Mouse (Mus musculus): Measurements from ENCODE around the gene Ctnnb1.
"Not testable (repeated sequence)": the region's sequence is repeated elsewhere in the genome, so short reads cannot be mapped to it uniquely, and the experiment has no call there.

The Ctnnb1 gene

GRCm38 (mm10) chr9:120929081-120929480 lies at the start of gene Ctnnb1:
TSS of gene Ctnnb1 (plus strand) at chr9:120929216.
- no peak for DNase-seq

GRCm38 (mm10) chr9:120880286-120880685 lies 48.7 kb upstream of the Ctnnb1 start:
- peak; percentile 38 for DNase-seq

- no peak for DNase-seq
Measured at GRCm38 (mm10) chr9:120881121-120881520, 47.9 kb upstream of the Ctnnb1 start.

GRCm38 (mm10) chr9:120881839-120882238 lies 47.2 kb upstream of the Ctnnb1 start:
- no peak for DNase-seq

DNA sequence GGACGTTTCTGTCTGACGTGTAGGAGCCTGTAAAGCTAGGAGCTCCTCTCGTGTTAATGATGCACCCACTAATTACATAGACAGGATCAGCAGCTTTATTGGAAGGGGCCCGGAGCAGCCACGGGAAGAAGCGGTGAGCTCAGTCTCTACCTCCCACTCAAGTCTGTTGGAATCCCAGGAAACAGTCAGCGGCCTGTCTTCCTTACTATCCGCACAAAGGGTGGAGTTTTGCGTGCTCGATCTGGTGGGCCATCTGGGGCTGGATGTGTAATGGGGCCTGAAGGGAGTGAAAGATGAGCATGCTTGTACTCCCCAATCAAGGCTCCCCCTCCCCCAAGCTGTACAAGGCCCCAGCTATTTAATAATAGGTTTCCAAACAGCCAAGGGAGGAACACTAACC lies 44.3 kb upstream of the Ctnnb1 start:
- DNase-seq: no peak

- DNase-seq: no peak
Measured at GRCm38 (mm10) chr9:120887631-120888030, 41.4 kb upstream of the Ctnnb1 start.

DNA sequence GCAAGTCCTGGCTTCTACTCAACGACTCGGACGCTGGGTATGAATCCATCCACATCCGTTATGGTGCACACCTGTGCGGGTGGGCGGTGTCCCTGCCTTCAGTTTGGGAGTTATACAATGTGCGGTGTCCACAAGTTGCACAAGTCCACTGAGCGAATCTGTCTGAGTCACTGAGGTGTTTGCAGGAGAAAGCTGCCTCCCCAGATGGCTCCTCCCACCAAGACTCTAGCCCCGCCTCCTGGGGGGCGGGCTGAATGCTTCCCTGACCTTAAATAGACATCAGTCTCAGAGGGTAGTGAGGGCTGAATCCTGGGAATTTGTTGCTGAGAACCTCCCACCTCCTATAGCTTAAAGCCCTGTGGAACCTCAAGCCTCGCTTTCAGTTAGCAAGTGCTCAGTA lies 35.6 kb upstream of the Ctnnb1 start:
- peak; percentile 30 for DNase-seq

DNA sequence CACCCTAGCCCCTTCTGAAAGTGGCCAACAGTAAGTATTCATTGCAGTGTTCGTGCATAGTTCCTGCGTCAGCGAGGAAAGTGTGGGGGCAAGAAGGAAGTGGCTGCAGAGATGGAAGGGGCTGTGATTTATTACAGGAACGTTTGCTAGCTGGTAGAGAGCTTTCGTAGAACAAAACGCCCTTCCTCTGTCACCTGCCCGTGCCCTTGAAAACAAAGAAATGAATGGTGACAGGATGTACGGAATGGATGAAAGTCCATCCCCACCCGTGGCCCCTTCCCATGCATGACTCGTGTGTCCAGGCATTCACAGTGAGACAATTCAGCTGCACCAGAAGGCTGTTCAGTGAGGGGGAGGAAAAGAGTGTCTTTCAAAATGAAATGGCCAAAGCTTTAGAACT lies 35.0 kb upstream of the Ctnnb1 start:
- peak; percentile 10 for DNase-seq

GRCm38 (mm10) chr9:120894376-120894775 lies 34.6 kb upstream of the Ctnnb1 start:
- peak; percentile 40 for DNase-seq

DNA sequence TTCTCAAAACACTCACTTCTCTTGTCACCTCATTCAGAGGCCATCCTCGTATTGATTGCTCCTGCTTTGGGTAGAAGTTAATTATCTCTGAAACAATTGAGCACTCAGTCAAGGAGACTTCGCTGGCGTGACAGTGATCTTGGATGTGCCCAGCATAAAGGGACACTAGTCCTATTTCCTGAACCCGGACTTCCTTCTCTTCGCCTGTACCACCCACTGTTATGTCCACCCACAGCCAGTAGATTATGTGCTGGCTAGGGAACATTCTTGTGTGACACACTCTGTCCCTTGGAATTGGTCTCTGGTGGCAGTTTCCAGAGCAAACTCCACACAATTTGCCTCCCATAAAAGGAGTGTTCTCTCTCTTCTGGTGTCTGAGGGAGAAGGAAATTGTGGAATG lies 32.5 kb upstream of the Ctnnb1 start:
- DNase-seq: no peak

GRCm38 (mm10) chr9:120897269-120897668 lies 31.7 kb upstream of the Ctnnb1 start:
- DNase-seq: no peak

DNA sequence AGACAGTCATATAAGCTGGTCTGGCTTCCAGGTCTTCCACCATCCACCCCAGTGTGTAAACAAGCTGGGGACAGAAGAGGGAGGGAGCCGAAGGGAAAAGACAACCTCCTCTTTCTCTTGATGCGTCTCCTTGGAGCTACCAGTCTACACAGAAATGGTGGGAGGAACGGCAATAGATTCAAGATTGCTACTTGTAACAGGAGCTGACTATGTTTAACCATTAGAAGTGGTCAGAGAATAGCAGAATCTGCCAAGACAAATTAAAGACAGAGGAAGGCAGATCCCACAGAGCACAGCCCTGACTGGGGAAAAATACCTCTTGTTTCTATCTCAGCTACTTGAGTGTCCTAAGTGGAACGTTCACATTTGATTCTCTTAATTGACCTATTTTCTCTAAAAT lies 29.2 kb upstream of the Ctnnb1 start:
- DNase-seq: no peak

DNA sequence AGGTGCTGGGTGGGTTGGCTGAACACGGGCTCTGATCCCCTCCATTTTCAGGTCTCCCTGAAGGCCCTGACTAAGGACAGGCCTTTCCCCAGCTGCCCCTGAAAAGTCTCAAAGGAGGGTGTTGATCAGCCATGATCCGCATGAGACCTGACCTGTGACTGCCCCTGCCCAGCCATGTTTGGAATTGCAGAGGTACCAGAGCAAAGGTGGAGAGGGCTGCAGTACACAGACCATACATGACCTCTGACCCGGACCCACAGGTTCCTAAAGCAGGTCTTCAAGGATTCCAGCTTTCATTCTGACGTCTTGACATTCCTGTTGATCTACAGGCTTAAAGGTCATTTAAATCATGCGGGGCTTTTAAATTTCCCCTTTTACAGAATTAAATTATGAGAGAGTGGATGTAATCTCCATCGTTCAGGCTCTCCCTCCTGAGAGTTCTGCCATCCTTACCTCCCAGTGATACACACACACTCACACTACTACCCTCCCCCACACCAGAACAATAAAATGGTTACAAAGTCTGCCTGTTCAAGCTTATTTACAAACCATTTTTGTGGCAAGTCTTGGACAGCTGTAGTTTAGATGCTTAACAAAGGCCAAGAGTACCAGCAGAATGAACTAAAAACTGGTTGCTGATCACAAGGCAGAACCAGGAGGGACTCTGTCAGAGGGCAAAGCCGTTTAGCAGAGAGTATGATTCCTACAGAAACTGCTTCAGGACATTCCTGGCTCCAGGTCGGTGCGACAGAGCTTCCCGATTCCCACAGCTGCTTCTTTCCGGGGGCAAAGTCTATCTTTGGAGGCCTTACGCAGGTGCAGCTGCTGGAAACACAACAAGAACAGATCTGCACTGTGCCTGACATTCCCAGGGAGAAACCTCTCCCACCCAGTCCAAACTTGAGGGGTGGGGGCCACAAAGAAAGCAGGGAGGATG lies 28.4 kb upstream of the Ctnnb1 start:
- DNase-seq: peak; percentile 39

GRCm38 (mm10) chr9:120902562-120902961 lies 26.5 kb upstream of the Ctnnb1 start:
- DNase-seq: no peak

GRCm38 (mm10) chr9:120908461-120908860 lies 20.6 kb upstream of the Ctnnb1 start:
- DNase-seq: no peak

GRCm38 (mm10) chr9:120913152-120913551 lies 15.9 kb upstream of the Ctnnb1 start:
- DNase-seq: no peak

DNA sequence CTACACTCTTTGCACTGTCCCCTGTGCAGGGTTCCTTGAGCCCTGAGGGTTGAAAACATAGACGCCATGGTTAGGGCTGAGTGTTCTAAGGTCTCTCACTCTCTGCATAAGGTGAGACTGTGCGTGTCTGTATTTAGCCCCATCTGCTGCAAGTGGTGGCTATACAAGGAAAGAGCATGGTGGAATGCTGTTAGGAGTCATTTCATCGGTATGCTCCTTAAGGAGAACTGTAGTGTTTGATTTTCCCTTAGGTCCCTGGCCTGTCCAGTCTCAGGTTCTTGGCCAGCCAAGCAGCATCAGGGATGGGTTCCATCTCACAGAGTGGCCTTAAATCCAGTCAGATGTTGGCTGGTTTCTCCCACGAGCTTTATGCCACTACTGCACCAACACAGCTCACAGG lies 14.6 kb upstream of the Ctnnb1 start:
- no peak for DNase-seq

GRCm38 (mm10) chr9:120914877-120915459 lies 14.0 kb upstream of the Ctnnb1 start:
- no peak for DNase-seq

DNA sequence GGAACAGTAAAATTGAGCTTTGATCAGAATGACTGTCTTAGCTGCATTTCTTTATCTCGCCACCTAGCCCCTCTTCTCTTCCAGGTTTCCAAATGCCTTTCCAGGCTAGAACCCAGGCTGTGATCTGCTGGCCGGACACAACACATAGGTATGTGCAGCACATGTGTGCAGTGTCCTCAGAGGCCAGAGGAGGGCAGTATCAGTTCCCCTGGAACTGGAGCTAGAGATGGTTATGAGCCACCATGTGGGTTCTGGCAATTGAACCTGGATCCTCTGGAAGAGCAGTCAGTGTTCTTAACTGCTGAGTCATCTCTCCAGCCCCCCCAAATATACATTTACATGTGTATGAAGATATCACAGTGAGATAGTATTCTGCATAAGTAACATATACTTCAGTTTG lies 11.4 kb upstream of the Ctnnb1 start:
- DNase-seq: not testable (repeated sequence)

- no peak for DNase-seq
Measured at GRCm38 (mm10) chr9:120918211-120918610, 10.8 kb upstream of the Ctnnb1 start.

DNA sequence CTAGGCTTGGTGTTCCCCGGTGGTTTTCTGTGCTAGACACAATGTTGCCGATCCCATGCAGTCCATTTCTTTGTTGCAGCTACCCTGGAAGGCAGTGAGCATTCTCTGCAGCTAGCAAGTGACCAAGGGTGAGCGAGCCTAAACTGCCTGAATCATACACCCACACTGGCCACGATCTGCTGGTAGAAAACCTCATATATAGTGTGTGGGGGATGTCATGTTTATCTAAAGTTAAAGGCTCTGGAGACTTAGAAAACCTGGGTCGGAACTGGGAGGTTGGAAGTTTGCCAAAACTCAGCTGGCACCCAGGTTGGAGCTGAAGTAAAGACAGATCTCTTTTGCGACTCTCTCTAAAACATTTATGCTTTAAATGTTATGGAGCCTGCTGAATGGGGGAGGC lies 10.4 kb upstream of the Ctnnb1 start:
- DNase-seq: no peak

DNA sequence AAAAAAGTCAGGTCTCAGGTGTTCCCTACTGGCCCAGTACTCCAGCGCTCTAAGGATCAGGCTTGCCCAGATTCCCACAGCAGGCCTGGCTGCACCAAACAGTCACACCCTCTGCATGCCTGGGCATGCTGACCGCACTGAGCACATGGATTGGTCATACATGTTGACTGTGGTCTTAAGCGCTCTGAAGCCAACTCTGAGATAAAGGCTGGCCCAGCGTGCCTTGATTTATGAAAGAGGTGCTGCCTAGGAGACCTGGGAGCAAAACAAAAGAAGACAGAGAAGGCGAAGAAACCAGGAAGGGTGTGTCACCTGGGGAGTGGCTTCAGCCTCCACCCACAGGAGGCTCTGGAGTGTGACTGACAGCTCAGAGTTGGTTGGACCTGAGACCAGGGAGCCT lies 9.9 kb upstream of the Ctnnb1 start:
- DNase-seq: no peak

DNA sequence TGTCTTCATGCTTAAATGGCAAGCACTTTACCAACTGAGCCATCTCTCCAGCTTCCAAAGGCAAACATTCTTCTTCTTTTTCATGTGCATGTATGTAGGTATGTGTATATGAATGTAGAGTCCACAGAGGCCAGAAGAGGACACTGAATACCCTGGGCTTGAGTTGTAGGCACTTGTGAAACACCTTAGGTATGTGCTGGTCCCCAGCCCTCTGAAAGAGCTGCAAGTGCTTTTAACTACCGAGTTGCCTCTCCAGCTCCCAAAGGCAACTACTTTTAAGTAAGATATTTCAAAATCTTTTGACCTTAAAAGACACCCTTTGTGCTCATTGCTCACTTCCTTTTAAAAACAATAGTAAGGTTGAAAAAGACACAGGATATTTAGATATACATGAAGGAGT lies 2.9 kb upstream of the Ctnnb1 start:
- no peak for DNase-seq

GRCm38 (mm10) chr9:120926939-120927606 lies 1.9 kb upstream of the Ctnnb1 start:
- DNase-seq: no peak

Measured in kidney, postnatal 14 days (tissue).